In genomic region chrX:9060952-9061351, GRCm38 (mm10) we compare ENCODE assay signal across 8 mouse cellular contexts. TPM values are rescaled to one million over a fixed set of nuclear protein-coding genes. Genes with fewer than 3 reads are reported as not detected.
DNase-seq lines count a peak whose midpoint lies in the region.

No protein-coding gene starts in this region.

- DNase-seq in R1 (ENCODE audit: low read depth, low spot score) = peak; percentile 55
- DNase-seq in cerebellum, adult 8-10 months = peak; percentile 70
- peak; percentile 53 for DNase-seq in gastrocnemius, adult 18-20 months (ENCODE audit: low spot score)
- DNase-seq in induced T-regulatory cell, adult 2 months (ENCODE audit: low read depth) = peak; percentile 15
- peak; percentile 55 to 88 for DNase-seq in layer of hippocampus, postnatal 14 days (ENCODE audit: low spot score in 2 of 2)
- peak; percentile 48 for DNase-seq in lung, postnatal 10 days
- peak; percentile 66 for DNase-seq in right cerebral cortex, postnatal 25 days
- peak; percentile 4 to 83 for DNase-seq in urinary bladder, postnatal 36 days (ENCODE audit: low spot score in 2 of 2)

RNA-seq across cellular contexts. Expression of gene Fthl17f, which starts 1.9 kb away (rescaled TPM):
- total RNA-seq in gastrocnemius, adult 18-20 months (2021) = not detected
- not detected for total RNA-seq in layer of hippocampus, postnatal 14 days (2021)

RNA-seq across cellular contexts. Expression of gene Fthl17e, which starts 27.7 kb away (rescaled TPM):
- total RNA-seq in gastrocnemius, adult 18-20 months (2021) = not detected
- not detected for total RNA-seq in layer of hippocampus, postnatal 14 days (2021)

RNA-seq across cellular contexts. Expression of gene 4930402K13Rik, which starts 43.4 kb away (rescaled TPM):
- total RNA-seq in gastrocnemius, adult 18-20 months (2021) = not detected
- total RNA-seq in layer of hippocampus, postnatal 14 days (2021) = not detected

Comparison
In these comparisons a context has a peak if more than half of its experiments do, and no peak if none do; other contexts are left out.
1. Peak in every context shown above with its lines: DNase-seq.
2. DNase-seq: peak in every context shown above with its lines; median percentile 72 in layer of hippocampus, postnatal 14 days; 70 in cerebellum, adult 8-10 months; 66 in right cerebral cortex, postnatal 25 days; 55 in R1; 53 in gastrocnemius, adult 18-20 months; 48 in lung, postnatal 10 days; 44 in urinary bladder, postnatal 36 days; 15 in induced T-regulatory cell, adult 2 months.